Mouse (Mus musculus) midbrain, postnatal 0 days (tissue): ENCODE data around the gene Kif6. TPM values are rescaled to one million over a fixed set of nuclear protein-coding genes. Genes with fewer than 3 reads are reported as not detected.

ENCODE experiments used
- ATAC-seq: fragments of 200-750 bp; cut with Nextera tagmentation; 2 replicates; pipeline ENCODE4 v1.8.0; 2017; ENCODE audit warnings: moderate number of reproducible peaks, mild to moderate bottlenecking, moderate TSS enrichment, moderate library complexity; ENCODE audit not compliant: low FRiP score
- DNase-seq: peaks from one replicate; pipeline ENCODE4 v3.0.0-alpha.2; 2015; ENCODE audit warnings: low spot score
- H3K27ac ChIP-seq: fragments of 300-500 bp; sonication (generic); 2 replicates; pipeline ENCODE4 v1.5.1; 2014; ENCODE audit warnings: low read depth, mild to moderate bottlenecking, low read length, mixed read lengths
- H3K27me3 ChIP-seq: fragments of 300-500 bp; sonication (generic); 2 replicates; pipeline ENCODE4 v1.6.1; 2014; ENCODE audit warnings: low read length, control low read depth, mixed read lengths; ENCODE audit not compliant: insufficient read depth
- H3K36me3 ChIP-seq: fragments of 300-500 bp; sonication (generic); 2 replicates; pipeline ENCODE4 v1.6.1; 2014; ENCODE audit warnings: low read length, control low read depth, mixed read lengths; ENCODE audit not compliant: insufficient read depth
- H3K4me1 ChIP-seq: fragments of 300-500 bp; sonication (generic); 2 replicates; pipeline ENCODE4 v1.6.1; 2014; ENCODE audit warnings: mild to moderate bottlenecking, control low read depth, antibody characterized with exemption, low read length, mixed read lengths; ENCODE audit not compliant: insufficient read depth
- H3K4me2 ChIP-seq: fragments of 300-500 bp; sonication (generic); 2 replicates; pipeline ENCODE4 v1.6.1; 2014; ENCODE audit warnings: low read depth, mild to moderate bottlenecking, low read length, mixed read lengths; ENCODE audit not compliant: poor library complexity, severe bottlenecking
- H3K4me3 ChIP-seq: fragments of 300-500 bp; sonication (generic); 2 replicates; pipeline ENCODE4 v1.5.1; 2014; ENCODE audit warnings: low read depth, mild to moderate bottlenecking, low read length, moderate library complexity
- H3K9ac ChIP-seq: fragments of 300-500 bp; sonication (generic); replicated peaks from 2 replicates; pipeline ENCODE4 v1.6.1; 2014; ENCODE audit warnings: mild to moderate bottlenecking, low read length, moderate library complexity, mixed read lengths; ENCODE audit not compliant: poor library complexity, severe bottlenecking
- H3K9me3 ChIP-seq: fragments of 300-500 bp; sonication (generic); 2 replicates; pipeline ENCODE4 v1.6.1; 2016; ENCODE audit warnings: low read length, control low read depth
- CTCF ChIP-seq: IDR thresholded peaks from 2 replicates; pipeline ENCODE4 v1.5.1; 2016; ENCODE audit warnings: antibody characterized with exemption, mild to moderate bottlenecking
- WGBS: fragments of 180-500 bp; shearing (Covaris S2); extraction: QIAGEN DNeasy Blood & Tissue Kit; methylation state at CpG from one replicate; pipeline ENCODE4 v1.1.7; 2014; 5-methylcytosine and 5-hydroxymethylcytosine counted together
- polyA plus RNA-seq: library from polyadenylated mRNA; unstranded; fragments of >200 nt; fragmentation: Nextera tagmentation; extraction: Ambion mirVana; gene quantifications from 2 replicates; pipeline ENCODE4 v1.2.1, GENCODE M21; 2015
- total RNA-seq: library from RNA; depleted of rRNA; stranded (reverse); fragments of >200 nt; gene quantifications from 2 replicates; pipeline ENCODE4 v1.2.3, GENCODE M21; 2014

The Kif6 gene
- total and polyA plus RNA-seq, 2 experiments from 2014 or later, result 1.7 to 2.1 TPM

DNA sequence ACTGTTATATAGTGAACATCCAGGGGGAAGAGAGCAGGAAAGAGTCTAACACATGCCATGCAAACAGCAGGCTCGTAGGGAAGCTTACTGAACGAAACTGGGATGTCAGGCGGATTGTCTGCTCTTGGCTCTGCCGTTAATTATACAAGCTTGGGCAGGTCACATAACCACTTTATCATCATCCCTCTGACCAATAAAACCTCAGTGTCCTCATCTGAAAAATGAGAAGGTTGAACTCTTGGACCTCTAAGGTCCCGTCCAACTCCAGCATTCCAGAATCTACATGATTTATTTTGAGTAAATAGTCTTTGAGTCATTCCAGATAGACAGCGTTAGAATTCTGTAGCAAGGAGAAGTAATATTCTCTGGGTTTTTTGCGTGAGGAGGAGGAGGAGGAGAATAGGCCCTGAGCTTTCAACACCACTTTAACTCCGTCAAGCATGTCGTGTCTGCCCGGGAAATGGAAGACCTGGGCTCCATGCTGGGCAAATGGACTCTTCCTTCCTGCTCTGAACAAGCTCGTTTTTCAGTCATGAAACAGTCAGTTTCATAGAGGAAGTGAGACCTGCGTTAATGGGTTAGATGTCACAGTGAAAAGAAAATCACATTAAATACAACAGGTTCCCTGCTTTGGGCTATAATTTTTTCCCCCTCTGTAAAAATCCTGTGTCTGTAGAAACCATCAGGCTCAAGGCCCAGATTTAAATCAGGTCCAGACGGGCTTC is 162.3 kb downstream of the Kif6 start:
- WGBS, result 83% methylated on average over 13 of the region's 13 CpGs
- H3K27ac ChIP-seq, result no peak overlapping the region
- H3K9me3 ChIP-seq, result no peaks in the 10 kb centered on the region
- no peak overlapping the region for H3K4me3 ChIP-seq
- ATAC-seq (no peak), DNase-seq (no peak)
- H3K4me1 ChIP-seq, result no peaks in the 10 kb centered on the region
- no peak overlapping the region for H3K9ac ChIP-seq
- TF ChIP-seq CTCF, result no peak
- no peaks in the 10 kb centered on the region for H3K27me3 ChIP-seq
- no peak overlapping the region for H3K4me2 ChIP-seq
- H3K36me3 ChIP-seq, result no peaks in the 10 kb centered on the region

DNA sequence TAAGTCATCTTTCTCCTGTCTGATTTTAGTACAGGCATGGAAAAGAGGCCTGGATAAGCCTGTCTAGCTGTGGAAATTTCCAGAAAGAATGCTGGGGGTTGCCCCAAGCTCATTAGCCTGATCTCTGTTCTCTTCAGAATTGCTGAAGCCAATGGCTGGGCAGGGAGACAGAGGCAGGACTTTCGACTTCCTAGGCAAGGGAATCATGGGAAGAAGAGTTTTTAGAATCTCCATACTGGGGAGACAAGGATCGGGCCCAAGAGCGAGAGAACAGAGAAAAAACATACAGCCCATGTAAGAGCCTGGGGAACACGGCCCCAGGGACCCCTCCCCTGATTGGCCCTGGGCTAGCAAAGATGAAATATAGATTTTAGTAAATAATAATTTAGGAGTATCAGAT is 164.1 kb downstream of the Kif6 start:
- Histone ChIP-seq H3K27me3 (no peaks in the 10 kb centered on the region), H3K4me3 (no peak overlapping the region)
- no peak for DNase-seq

GRCm38 (mm10) chr17:49779576-49779975 is 164.6 kb downstream of the Kif6 start:
- no peak overlapping the region for H3K4me2 ChIP-seq
- DNase-seq (peak; percentile 71), ATAC-seq (no peak)
- 90% methylated on average over 3 of the region's 3 CpGs for WGBS
- H3K27me3 ChIP-seq, result no peaks in the 10 kb centered on the region
- H3K27ac ChIP-seq, result no peak overlapping the region
- no peaks in the 10 kb centered on the region for H3K36me3 ChIP-seq
- H3K4me1 ChIP-seq, result no peaks in the 10 kb centered on the region
- no peak overlapping the region for H3K4me3 ChIP-seq
- H3K9me3 ChIP-seq, result no peaks in the 10 kb centered on the region
- no peak for TF ChIP-seq CTCF
- H3K9ac ChIP-seq, result no peak overlapping the region

More for the DNA sequence above, 164.1 kb downstream of the Kif6 start:
- TF ChIP-seq CTCF, result no peak
- H3K4me1 ChIP-seq, result no peaks in the 10 kb centered on the region
- H3K9ac ChIP-seq, result no peak overlapping the region
- H3K36me3 ChIP-seq, result no peaks in the 10 kb centered on the region
- no peak overlapping the region for H3K27ac ChIP-seq
- no peak for ATAC-seq
- 83% methylated on average over 4 of the region's 4 CpGs for WGBS
- no peak overlapping the region for H3K4me2 ChIP-seq
- no peaks in the 10 kb centered on the region for H3K9me3 ChIP-seq

- Histone ChIP-seq H3K9ac (no peak overlapping the region), H3K4me1 (no peaks in the 10 kb centered on the region), H3K4me3 (no peak overlapping the region), H3K27ac (no peak overlapping the region), H3K27me3 (no peaks in the 10 kb centered on the region), H3K9me3 (no peaks in the 10 kb centered on the region), H3K4me2 (no peak overlapping the region), H3K36me3 (no peaks in the 10 kb centered on the region)
- WGBS, result 88% methylated on average over 5 of the region's 5 CpGs
- ATAC-seq (no peak), DNase-seq (no peak)
- no peak for TF ChIP-seq CTCF
Measured at GRCm38 (mm10) chr17:49785851-49786250, 170.9 kb downstream of the Kif6 start.

DNA sequence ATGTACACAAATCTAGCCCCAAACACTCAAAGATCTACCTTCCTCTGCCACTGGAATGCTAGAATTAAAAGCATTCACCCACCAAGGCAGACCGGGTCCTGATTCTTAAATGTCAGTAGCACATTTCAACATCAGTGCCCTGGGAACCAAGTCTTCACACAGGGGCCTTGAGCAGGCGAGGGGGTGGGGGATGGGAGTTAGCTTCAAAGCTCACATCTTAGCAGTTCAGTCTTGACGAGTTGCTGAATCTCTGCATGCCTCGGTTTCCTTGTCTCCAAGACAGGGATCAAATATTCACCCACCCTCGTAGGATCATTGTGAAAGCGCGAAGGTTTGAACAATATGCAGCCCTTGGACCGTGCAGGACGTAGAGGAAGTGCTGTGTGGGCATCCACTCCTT is 172.4 kb downstream of the Kif6 start:
- no peak for ATAC-seq
- H3K4me2 ChIP-seq, result no peak overlapping the region
- no peaks in the 10 kb centered on the region for H3K27me3 ChIP-seq
- TF ChIP-seq CTCF, result no peak
- no peaks in the 10 kb centered on the region for H3K36me3 ChIP-seq
- 53% methylated on average over 9 of the region's 9 CpGs for WGBS
- no peak overlapping the region for H3K9ac ChIP-seq
- H3K4me1 ChIP-seq, result no peaks in the 10 kb centered on the region
- no peak for DNase-seq
- H3K27ac ChIP-seq, result no peak overlapping the region
- H3K4me3 ChIP-seq, result no peak overlapping the region
- H3K9me3 ChIP-seq, result no peaks in the 10 kb centered on the region

- Histone ChIP-seq H3K9ac (no peak overlapping the region), H3K4me3 (no peak overlapping the region), H3K4me2 (no peak overlapping the region), H3K27ac (no peak overlapping the region), H3K4me1 (no peaks in the 10 kb centered on the region), H3K36me3 (no peaks in the 10 kb centered on the region), H3K27me3 (no peaks in the 10 kb centered on the region), H3K9me3 (no peaks in the 10 kb centered on the region)
- no peak for DNase-seq
- WGBS, result 53% methylated on average over 7 of the region's 7 CpGs
- ATAC-seq, result no peak
- no peak for TF ChIP-seq CTCF
Measured at GRCm38 (mm10) chr17:49788187-49788974, 173.4 kb downstream of the Kif6 start.
